Mouse (Mus musculus) heart, adult 18-20 months (tissue): ENCODE data around the gene Arid4b. TPM values are rescaled to one million over a fixed set of nuclear protein-coding genes. Genes with fewer than 3 reads are reported as not detected.
"Not testable (repeated sequence)": the region's sequence is repeated elsewhere in the genome, so short reads cannot be mapped to it uniquely, and the experiment has no call there.

ENCODE experiments used
- DNase-seq, 2 experiments: peaks; one replicate each; pipeline ENCODE4 v3.0.0; 2021 to 2022; ENCODE audit warnings: mixed read lengths in 1 of 2
- long read RNA-seq, 2 experiments: library from polyadenylated mRNA; stranded (forward); transcript quantifications; one replicate each; pipeline ENCODE4 v2.0.0; 2021
- total RNA-seq, 2 experiments: library from RNA; stranded (reverse); gene quantifications; 2 replicates each; pipeline ENCODE4 v1.2.3; 2021

Arid4b gene
- total RNA-seq: 10 to 100 TPM; 18.4 to 21.7 TPM
- long read RNA-seq, experiment 1, full-length matches to known transcripts: 2 of 6 reads
- long read RNA-seq, experiment 1, partial matches to known transcripts: 3 of 6 reads
- long read RNA-seq, experiment 1, other reads (novel, unspliced or antisense): 1 of 6 reads
- long read RNA-seq, experiment 2: 0 reads

GRCm38 (mm10) chr13:14063013-14063941, at the start of gene Arid4b, which contains the start of gene Ggps1:
Arid4b (plus strand) TSS chr13:14063232.
Ggps1 (minus strand) TSS chr13:14063488.
- peak; percentile 96 to 99 for DNase-seq

GRCm38 (mm10) chr13:14014001-14014400, 49.0 kb upstream of the Arid4b start:
- no peak for DNase-seq

GRCm38 (mm10) chr13:14014540-14014939, 48.5 kb upstream of the Arid4b start:
- DNase-seq: no peak

GRCm38 (mm10) chr13:14015609-14016008, 47.4 kb upstream of the Arid4b start:
- DNase-seq: no peak

GRCm38 (mm10) chr13:14018283-14018682, 44.7 kb upstream of the Arid4b start:
- DNase-seq: no peak

- no peak for DNase-seq
These were observed 44.2 kb upstream of the Arid4b start for GRCm38 (mm10) chr13:14018852-14019251.

GRCm38 (mm10) chr13:14021417-14021816, 41.6 kb upstream of the Arid4b start:
- DNase-seq: not testable (repeated sequence)

GRCm38 (mm10) chr13:14025554-14025953, 37.5 kb upstream of the Arid4b start:
- DNase-seq: no peak

- DNase-seq: no peak
These were observed 36.7 kb upstream of the Arid4b start for GRCm38 (mm10) chr13:14026154-14026820.

GRCm38 (mm10) chr13:14033309-14034072, 29.5 kb upstream of the Arid4b start:
- no peak for DNase-seq

- peak; percentile 35 to 48 for DNase-seq
These were observed 29.0 kb upstream of the Arid4b start for GRCm38 (mm10) chr13:14034073-14034348.

- DNase-seq: not testable (repeated sequence)
These were observed 27.7 kb upstream of the Arid4b start for GRCm38 (mm10) chr13:14035352-14035751.

- peak in 1 of 2 experiments; percentile 19 for DNase-seq
These were observed 27.0 kb upstream of the Arid4b start for GRCm38 (mm10) chr13:14035875-14036630.

GRCm38 (mm10) chr13:14038911-14039291, 24.1 kb upstream of the Arid4b start:
- DNase-seq: peak in 1 of 2 experiments; percentile 35

GRCm38 (mm10) chr13:14039292-14039965, 23.6 kb upstream of the Arid4b start, which contains the start of gene Tbce:
Tbce (minus strand) TSS chr13:14039638.
- DNase-seq: peak; percentile 93 to 94

- peak in 1 of 2 experiments; percentile 22 for DNase-seq
These were observed 22.8 kb upstream of the Arid4b start for GRCm38 (mm10) chr13:14040186-14040585.

GRCm38 (mm10) chr13:14043851-14044250, 19.2 kb upstream of the Arid4b start:
- no peak for DNase-seq

- no peak for DNase-seq
These were observed 18.5 kb upstream of the Arid4b start for GRCm38 (mm10) chr13:14044521-14044920.

GRCm38 (mm10) chr13:14049878-14050277, 13.2 kb upstream of the Arid4b start:
- DNase-seq: no peak

GRCm38 (mm10) chr13:14056801-14057200, 6.2 kb upstream of the Arid4b start:
- no peak for DNase-seq

- DNase-seq: no peak
These were observed 3.5 kb upstream of the Arid4b start for GRCm38 (mm10) chr13:14059582-14059981.
